Mouse (Mus musculus): ENCODE results near the gene Msmb.

DNA sequence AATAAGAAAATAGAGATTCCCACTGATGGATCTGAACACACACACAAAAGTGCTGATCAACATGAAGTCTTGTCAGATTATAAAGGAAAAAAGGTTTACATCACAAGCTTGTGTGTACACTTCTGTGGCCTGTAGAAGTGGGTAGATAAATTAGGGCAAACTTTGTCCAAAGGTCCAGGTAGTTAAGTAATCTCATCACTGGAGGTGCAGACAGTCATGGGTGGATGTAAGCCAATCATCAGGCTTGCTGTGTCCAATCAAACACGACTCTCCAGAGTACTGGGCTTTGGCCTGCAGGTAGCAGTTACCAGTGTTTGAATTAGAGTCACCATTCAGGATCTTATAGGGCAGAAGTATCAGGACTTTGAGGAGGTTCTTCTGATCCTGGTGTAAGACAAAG is 48.8 kb upstream of the Msmb start:
- TF ChIP-seq CTCF (IDR thresholded peaks at IDR 0.05; ENCODE audit: borderline replicate concordance, extremely low read depth, insufficient read depth, insufficient read length) = no peak
- TF ChIP-seq POLR2A (IDR thresholded peaks at IDR 0.05; ENCODE audit: borderline replicate concordance, extremely low read depth, insufficient read depth, insufficient read length, poor library complexity, severe bottlenecking) = no peak
